Mouse (Mus musculus) heart, postnatal 0 days (tissue): ENCODE data around the gene Zfp141. TPM values are rescaled to one million over a fixed set of nuclear protein-coding genes. Genes with fewer than 3 reads are reported as not detected.
"Not testable (repeated sequence)": the region's sequence is repeated elsewhere in the genome, so short reads cannot be mapped to it uniquely, and the experiment has no call there.

ENCODE experiments used
- ATAC-seq: fragments of 200-750 bp; cut with Nextera tagmentation; 2 replicates; pipeline ENCODE4 v1.8.0; 2017; ENCODE audit warnings: low read depth, moderate number of reproducible peaks, moderate library complexity; ENCODE audit not compliant: insufficient read depth
- DNase-seq: peaks from one replicate; pipeline ENCODE4 v3.0.0-alpha.2; 2016; ENCODE audit warnings: low spot score
- H3K27ac ChIP-seq: fragments of 300-500 bp; sonication (generic); 2 replicates; pipeline ENCODE4 v1.5.1; 2014; ENCODE audit warnings: low read depth, mild to moderate bottlenecking
- H3K27me3 ChIP-seq: fragments of 300-500 bp; sonication (generic); 2 replicates; pipeline ENCODE4 v1.6.1; 2014; ENCODE audit warnings: low read length, mixed read lengths; ENCODE audit not compliant: control insufficient read depth, insufficient read depth
- H3K36me3 ChIP-seq: fragments of 300-500 bp; sonication (generic); replicated peaks from 2 replicates; pipeline ENCODE4 v1.6.1; 2014; ENCODE audit warnings: low read length, mixed read lengths; ENCODE audit not compliant: control insufficient read depth, insufficient read depth
- H3K4me1 ChIP-seq: fragments of 300-500 bp; sonication (generic); 2 replicates; pipeline ENCODE4 v1.6.1; 2014; ENCODE audit warnings: antibody characterized with exemption; ENCODE audit not compliant: control insufficient read depth, insufficient read depth
- H3K4me2 ChIP-seq: fragments of 300-500 bp; sonication (generic); 2 replicates; pipeline ENCODE4 v1.6.1; 2014; ENCODE audit warnings: low read depth, mild to moderate bottlenecking, low read length, moderate library complexity
- H3K4me3 ChIP-seq: fragments of 300-500 bp; sonication (generic); 2 replicates; pipeline ENCODE4 v1.5.1; 2014; ENCODE audit warnings: low read depth, low read length
- H3K9ac ChIP-seq: fragments of 300-500 bp; sonication (generic); replicated peaks from 2 replicates; pipeline ENCODE4 v1.6.1; 2014; ENCODE audit warnings: low read depth, low read length, mixed read lengths
- H3K9me3 ChIP-seq: fragments of 300-500 bp; sonication (generic); replicated peaks from 2 replicates; pipeline ENCODE4 v1.6.1; 2016; ENCODE audit warnings: low read length; ENCODE audit not compliant: control insufficient read depth
- CTCF ChIP-seq: IDR thresholded peaks from 2 replicates; pipeline ENCODE4 v1.5.1; 2016; ENCODE audit warnings: antibody characterized with exemption, control low read depth, low read depth
- EP300 ChIP-seq: IDR thresholded peaks from 2 replicates; pipeline ENCODE4 v1.6.1; 2016; ENCODE audit warnings: antibody characterized with exemption, low read depth
- WGBS: fragments of 180-500 bp; shearing (Covaris S2); extraction: QIAGEN DNeasy Blood & Tissue Kit; methylation state at CpG from one replicate; pipeline ENCODE4 v1.1.7; 2014; 5-methylcytosine and 5-hydroxymethylcytosine counted together
- polyA plus RNA-seq: library from polyadenylated mRNA; unstranded; fragments of >200 nt; fragmentation: Nextera tagmentation; extraction: Ambion mirVana; gene quantifications from 2 replicates; pipeline ENCODE4 v1.2.1, GENCODE M21; 2015
- total RNA-seq: library from RNA; depleted of rRNA; stranded (reverse); fragments of >200 nt; gene quantifications from 2 replicates; pipeline ENCODE4 v1.2.3, GENCODE M21; 2014; ENCODE audit warnings: low replicate concordance; rRNA removed

Gene Zfp141
- total RNA-seq (2.4 and 17.8 TPM in 2 replicates), polyA plus RNA-seq (3.2 and 3.3 TPM in 2 replicates)

- H3K4me2 ChIP-seq: peak within 1 kb of the TSS; percentile 68
- not testable (repeated sequence) for H3K36me3 ChIP-seq, H3K4me1 ChIP-seq, H3K9me3 ChIP-seq, H3K27me3 ChIP-seq
- peak; percentile 82 for DNase-seq
- WGBS: under 1% methylated on average over 18 of the region's 18 CpGs
- ATAC-seq: peak; percentile 95
- H3K9ac ChIP-seq: peak within 1 kb of the TSS; percentile 63
- peak within 1 kb of the TSS; percentile 62 for H3K4me3 ChIP-seq
- H3K27ac ChIP-seq: peak within 1 kb of the TSS; percentile 9; the same call in 1 of the 2 replicates
Observed at GRCm38 (mm10) chr7:42505588-42505987, at the start of gene Zfp141. TSS of gene Zfp141 (minus strand) at chr7:42505740.

- H3K4me3 ChIP-seq: no peak overlapping the region
- H3K27me3 ChIP-seq: no peaks in the 10 kb centered on the region
- H3K9ac ChIP-seq: no peak overlapping the region
- ATAC-seq (no peak), DNase-seq (no peak)
- 58% methylated on average over 3 of the region's 3 CpGs for WGBS
- H3K36me3 ChIP-seq: no peaks in the 10 kb centered on the region
- H3K4me1 ChIP-seq: no peaks in the 10 kb centered on the region
- no peak overlapping the region for H3K27ac ChIP-seq
- TF ChIP-seq EP300: no peak
- TF ChIP-seq CTCF: no peak
- H3K4me2 ChIP-seq: no peak overlapping the region
- no peaks in the 10 kb centered on the region for H3K9me3 ChIP-seq
Observed at GRCm38 (mm10) chr7:42551766-42552165, 46.2 kb upstream of the Zfp141 start.

- Histone ChIP-seq H3K4me2 (peak overlapping the region; percentile 68), H3K9me3 (no peaks in the 10 kb centered on the region), H3K27me3 (no peaks in the 10 kb centered on the region), H3K36me3 (no peaks in the 10 kb centered on the region), H3K27ac (peak overlapping the region; percentile 9; the same call in 1 of the 2 replicates), H3K9ac (peak overlapping the region; percentile 63), H3K4me3 (peak overlapping the region; percentile 62), H3K4me1 (no peaks in the 10 kb centered on the region; the same call in 1 of the 2 replicates)
- WGBS: 2% methylated on average over 20 of the region's 20 CpGs
- ATAC-seq (peak; percentile 34; the same call in 1 of the 2 replicates), DNase-seq (no peak)
- TF ChIP-seq CTCF (no peak), EP300 (no peak)
Observed at GRCm38 (mm10) chr7:42505186-42505585, 354 bp downstream of the Zfp141 start.

GRCm38 (mm10) chr7:42498248-42498647 is 7.3 kb downstream of the Zfp141 start:
- 89% methylated on average over 5 of the region's 5 CpGs for WGBS
- Histone ChIP-seq H3K27me3 (no peaks in the 10 kb centered on the region), H3K4me1 (no peaks in the 10 kb centered on the region), H3K36me3 (no peaks in the 10 kb centered on the region), H3K27ac (no peak overlapping the region), H3K4me3 (no peak overlapping the region), H3K9me3 (no peaks in the 10 kb centered on the region), H3K4me2 (no peak overlapping the region), H3K9ac (no peak overlapping the region)
- DNase-seq (no peak), ATAC-seq (no peak)
- TF ChIP-seq CTCF (no peak), EP300 (no peak)

GRCm38 (mm10) chr7:42497356-42497755 is 8.2 kb downstream of the Zfp141 start:
- Histone ChIP-seq H3K4me3 (no peak overlapping the region), H3K4me1 (no peaks in the 10 kb centered on the region), H3K36me3 (no peaks in the 10 kb centered on the region), H3K27me3 (no peaks in the 10 kb centered on the region), H3K4me2 (no peak overlapping the region), H3K27ac (no peak overlapping the region), H3K9ac (no peak overlapping the region), H3K9me3 (no peaks in the 10 kb centered on the region)
- TF ChIP-seq CTCF: no peak
- no peak for TF ChIP-seq EP300
- WGBS: 88% methylated on average over 9 of the region's 9 CpGs
- DNase-seq (no peak), ATAC-seq (no peak)

GRCm38 (mm10) chr7:42496202-42496601 is 9.3 kb downstream of the Zfp141 start:
- ATAC-seq: no peak
- TF ChIP-seq CTCF (no peak), EP300 (no peak)

More at GRCm38 (mm10) chr7:42496202-42496601, 9.3 kb downstream of the Zfp141 start:
- Histone ChIP-seq H3K4me2 (no peak overlapping the region), H3K9ac (no peak overlapping the region), H3K27ac (no peak overlapping the region), H3K4me1 (no peaks in the 10 kb centered on the region), H3K36me3 (no peaks in the 10 kb centered on the region), H3K27me3 (no peaks in the 10 kb centered on the region), H3K9me3 (no peaks in the 10 kb centered on the region), H3K4me3 (no peak overlapping the region)
- DNase-seq: no peak
- WGBS: 100% methylated on average over 1 of the region's 1 CpGs
